Mouse (Mus musculus): ENCODE results near the gene Tpp1. TPM values are rescaled to one million over a fixed set of nuclear protein-coding genes. Genes with fewer than 3 reads are reported as not detected.

Tpp1 gene
- polyA plus RNA-seq (2015; fragmentation: Nextera tagmentation; extraction: Ambion mirVana), result 43.0 and 44.6 TPM in 2 replicates

GRCm38 (mm10) chr7:105751491-105752433, at the start of gene Tpp1:
TSS of gene Tpp1 (minus strand) at chr7:105752235.

GRCm38 (mm10) chr7:105787285-105788140, 35.5 kb upstream of the Tpp1 start, which contains the start of gene Dchs1:
TSS of gene Dchs1 (minus strand) at chr7:105787654.

GRCm38 (mm10) chr7:105743926-105744590, 8.0 kb downstream of the Tpp1 start, which contains the start of gene Taf10:
TSS of gene Taf10 (minus strand) at chr7:105744361.

GRCm38 (mm10) chr7:105736911-105737521, 15.0 kb downstream of the Tpp1 start, which contains the start of gene Rrp8:
TSS of gene Rrp8 (minus strand) at chr7:105737385.

GRCm38 (mm10) chr7:105736264-105736901, 15.7 kb downstream of the Tpp1 start, which contains the start of gene Ilk:
TSS of gene Ilk (plus strand) at chr7:105736592.

Other genes starting within 250 kb of the Tpp1 start
- gene Smpd1, start 197.9 kb downstream of the Tpp1 start, polyA plus RNA-seq (2015; fragmentation: Nextera tagmentation; extraction: Ambion mirVana), result 17.5 and 18.0 TPM in 2 replicates
- gene Apbb1, start 170.6 kb downstream of the Tpp1 start, polyA plus RNA-seq (2015; fragmentation: Nextera tagmentation; extraction: Ambion mirVana), result 3.4 and 4.6 TPM in 2 replicates
- gene Hpx, start 152.1 kb downstream of the Tpp1 start, polyA plus RNA-seq (2015; fragmentation: Nextera tagmentation; extraction: Ambion mirVana), result 0.61 and 0.69 TPM in 2 replicates
- gene Trim3, start 118.7 kb downstream of the Tpp1 start, polyA plus RNA-seq (2015; fragmentation: Nextera tagmentation; extraction: Ambion mirVana), result 6.0 and 8.5 TPM in 2 replicates
- 172 and 176 TPM in 2 replicates for gene Timm10b, start 112.2 kb downstream of the Tpp1 start, polyA plus RNA-seq (2015; fragmentation: Nextera tagmentation; extraction: Ambion mirVana)
- 17.2 and 22.3 TPM in 2 replicates for gene Arfip2, start 111.8 kb downstream of the Tpp1 start, polyA plus RNA-seq (2015; fragmentation: Nextera tagmentation; extraction: Ambion mirVana)
- 30.2 and 33.3 TPM in 2 replicates for gene Gm45799, start 111.7 kb downstream of the Tpp1 start, polyA plus RNA-seq (2015; fragmentation: Nextera tagmentation; extraction: Ambion mirVana)
- gene Dnhd1, start 101.4 kb downstream of the Tpp1 start, polyA plus RNA-seq (2015; fragmentation: Nextera tagmentation; extraction: Ambion mirVana), result 0.37 and 0.51 TPM in 2 replicates
- 153 and 175 TPM in 2 replicates for gene Ilk, start 15.6 kb downstream of the Tpp1 start, polyA plus RNA-seq (2015; fragmentation: Nextera tagmentation; extraction: Ambion mirVana)
- 17.3 and 17.4 TPM in 2 replicates for gene Rrp8, start 14.8 kb downstream of the Tpp1 start, polyA plus RNA-seq (2015; fragmentation: Nextera tagmentation; extraction: Ambion mirVana)
- 135 and 154 TPM in 2 replicates for gene Taf10, start 7.9 kb downstream of the Tpp1 start, polyA plus RNA-seq (2015; fragmentation: Nextera tagmentation; extraction: Ambion mirVana)
- 1.6 and 2.4 TPM in 2 replicates for gene Dchs1, start 35.4 kb upstream of the Tpp1 start, polyA plus RNA-seq (2015; fragmentation: Nextera tagmentation; extraction: Ambion mirVana)
- gene Mrpl17, start 58.9 kb upstream of the Tpp1 start, polyA plus RNA-seq (2015; fragmentation: Nextera tagmentation; extraction: Ambion mirVana), result 255 and 272 TPM in 2 replicates
- gene Gm4070, start 201.7 kb upstream of the Tpp1 start, polyA plus RNA-seq (2015; fragmentation: Nextera tagmentation; extraction: Ambion mirVana), result 0.65 and 2.0 TPM in 2 replicates